Mouse (Mus musculus): ENCODE measurements around the gene Psmb2. TPM values are rescaled to one million over a fixed set of nuclear protein-coding genes. Genes with fewer than 3 reads are reported as not detected.
A peak's percentile ranks its signal among the peaks of the same experiment; 100 is the strongest.

Gene Psmb2
- total and polyA plus RNA-seq, 2 experiments from 2014 or later, result 196 to 436 TPM

DNA sequence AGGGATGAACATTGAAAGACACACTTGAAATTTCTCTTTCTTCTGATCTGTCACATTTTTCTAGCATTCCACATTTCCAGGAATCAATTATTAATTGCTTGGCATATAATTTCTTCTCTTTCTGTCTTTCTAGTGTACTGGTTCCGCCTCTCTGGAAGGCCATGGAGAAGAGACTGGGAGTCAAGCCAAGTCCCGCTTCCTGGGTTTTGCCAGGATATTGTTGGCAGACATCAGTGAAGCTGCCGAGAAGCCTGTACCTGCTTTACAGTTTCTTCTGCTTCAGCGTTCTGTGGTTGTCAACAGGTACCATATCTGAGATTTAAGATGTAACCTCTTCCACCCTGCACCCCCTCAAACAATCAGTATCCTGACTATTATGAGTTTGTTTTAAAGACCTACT, 79.3 kb downstream of the Psmb2 start:
- DNase-seq (ENCODE audit: low spot score) (peak; percentile 46), ATAC-seq (ENCODE audit: low FRiP score) (no peak)
- peaks cover 5% of the 10 kb centered on the region; the same call in 1 of the 2 replicates for H3K4me1 ChIP-seq (ENCODE audit: insufficient read depth, low read length)
- H3K27me3 ChIP-seq (ENCODE audit: insufficient read depth, low read length), result no peaks in the 10 kb centered on the region
- peaks cover 2% of the 10 kb centered on the region; the same call in 1 of the 2 replicates for H3K36me3 ChIP-seq (ENCODE audit: insufficient read depth, low read length)
- no peaks in the 10 kb centered on the region for H3K9me3 ChIP-seq (ENCODE audit: low read length)
- no peak overlapping the region for H3K4me3 ChIP-seq (ENCODE audit: low read depth, low read length)
- 57% methylated on average over 4 of the region's 4 CpGs for WGBS
- no peak for TF ChIP-seq CTCF (IDR thresholded peaks at IDR 0.05)
- H3K4me2 ChIP-seq (ENCODE audit: low read depth, low read length, poor library complexity, severe bottlenecking), result no peak overlapping the region
- H3K9ac ChIP-seq (replicated peaks; ENCODE audit: low read length, poor library complexity, severe bottlenecking), result no peak overlapping the region
- H3K27ac ChIP-seq (ENCODE audit: low read depth, low read length), result no peak overlapping the region

DNA sequence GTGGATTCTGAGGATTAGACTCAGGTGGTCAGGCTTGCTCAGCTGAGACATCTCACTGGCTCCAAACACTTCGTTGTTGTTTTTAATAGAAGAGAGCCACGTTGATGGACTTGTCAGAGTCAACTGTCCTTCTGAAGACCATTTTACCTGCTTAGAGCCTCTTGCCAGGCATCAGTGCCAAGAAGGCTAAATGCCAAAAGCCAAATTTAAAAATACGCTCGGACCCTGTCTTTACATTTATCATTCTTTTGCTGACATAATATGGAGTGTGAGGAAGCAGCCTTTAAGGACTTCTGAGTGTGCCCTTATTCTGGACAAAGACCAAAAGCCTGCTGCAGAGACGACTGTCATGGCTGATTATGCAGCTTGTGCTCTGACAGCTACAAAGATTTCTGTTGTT, 80.9 kb downstream of the Psmb2 start:
- no peak overlapping the region for H3K4me3 ChIP-seq (ENCODE audit: low read depth, low read length)
- no peaks in the 10 kb centered on the region for H3K27me3 ChIP-seq (ENCODE audit: insufficient read depth, low read length)
- ATAC-seq (ENCODE audit: low FRiP score), result no peak
- H3K4me2 ChIP-seq (ENCODE audit: low read depth, low read length, poor library complexity, severe bottlenecking), result no peak overlapping the region
- TF ChIP-seq CTCF (IDR thresholded peaks at IDR 0.05), result no peak
- no peaks in the 10 kb centered on the region for H3K9me3 ChIP-seq (ENCODE audit: low read length)
- peaks cover 4% of the 10 kb centered on the region; the same call in 1 of the 2 replicates for H3K36me3 ChIP-seq (ENCODE audit: insufficient read depth, low read length)
- no peak overlapping the region for H3K27ac ChIP-seq (ENCODE audit: low read depth, low read length)
- no peak overlapping the region for H3K9ac ChIP-seq (replicated peaks; ENCODE audit: low read length, poor library complexity, severe bottlenecking)
- no peak for DNase-seq (ENCODE audit: low spot score)
- 87% methylated on average over 5 of the region's 5 CpGs for WGBS
- peaks cover 5% of the 10 kb centered on the region; the same call in 1 of the 2 replicates for H3K4me1 ChIP-seq (ENCODE audit: insufficient read depth, low read length)

Other genes starting within 250 kb of the Psmb2 start
- 9.8 and 10.6 TPM in 2 replicates for gene Ago3, start 248.1 kb upstream of the Psmb2 start, total RNA-seq (2014; rRNA removed)
- gene Ago3, start 248.1 kb upstream of the Psmb2 start, polyA plus RNA-seq (2015; fragmentation: Nextera tagmentation; extraction: Ambion mirVana), result 9.4 and 11.8 TPM in 2 replicates
- gene Ago1, start 209.0 kb upstream of the Psmb2 start, total RNA-seq (2014; rRNA removed), result 36.3 and 49.8 TPM in 2 replicates
- gene Ago1, start 209.0 kb upstream of the Psmb2 start, polyA plus RNA-seq (2015; fragmentation: Nextera tagmentation; extraction: Ambion mirVana), result 5.0 and 6.4 TPM in 2 replicates
- gene Ago4, start 144.2 kb upstream of the Psmb2 start, total RNA-seq (2014; rRNA removed), result 10.0 and 12.6 TPM in 2 replicates
- 3.3 and 3.6 TPM in 2 replicates for gene Ago4, start 144.2 kb upstream of the Psmb2 start, polyA plus RNA-seq (2015; fragmentation: Nextera tagmentation; extraction: Ambion mirVana)
- gene Clspn, start 120.7 kb upstream of the Psmb2 start, total RNA-seq (2014; rRNA removed), result 1.2 and 1.4 TPM in 2 replicates
- 1.2 and 1.5 TPM in 2 replicates for gene Clspn, start 120.7 kb upstream of the Psmb2 start, polyA plus RNA-seq (2015; fragmentation: Nextera tagmentation; extraction: Ambion mirVana)
- gene 5730409E04Rik, start 67.8 kb upstream of the Psmb2 start, total RNA-seq (2014; rRNA removed), result 59.0 and 59.4 TPM in 2 replicates
- 24.2 and 29.2 TPM in 2 replicates for gene 5730409E04Rik, start 67.8 kb upstream of the Psmb2 start, polyA plus RNA-seq (2015; fragmentation: Nextera tagmentation; extraction: Ambion mirVana)
- gene Tfap2e, start 58.6 kb downstream of the Psmb2 start, total RNA-seq (2014; rRNA removed), result 0.14 TPM in 1 of 2 replicates, not detected in the other
- 0.15 and 0.31 TPM in 2 replicates for gene Tfap2e, start 58.6 kb downstream of the Psmb2 start, polyA plus RNA-seq (2015; fragmentation: Nextera tagmentation; extraction: Ambion mirVana)
- gene Ncdn, start 75.8 kb downstream of the Psmb2 start, total RNA-seq (2014; rRNA removed), result 322 and 393 TPM in 2 replicates
- 186 and 194 TPM in 2 replicates for gene Ncdn, start 75.8 kb downstream of the Psmb2 start, polyA plus RNA-seq (2015; fragmentation: Nextera tagmentation; extraction: Ambion mirVana)
- gene AU040320, start 75.9 kb downstream of the Psmb2 start, total RNA-seq (2014; rRNA removed), result 35.5 and 38.0 TPM in 2 replicates
- 37.2 and 40.1 TPM in 2 replicates for gene AU040320, start 75.9 kb downstream of the Psmb2 start, polyA plus RNA-seq (2015; fragmentation: Nextera tagmentation; extraction: Ambion mirVana)

Data from midbrain, postnatal 0 days (tissue).